Mouse (Mus musculus): Measurements from ENCODE around the gene Ahr.
A peak's percentile ranks its signal among the peaks of the same experiment; 100 is the strongest.

Gene Ahr

DNA sequence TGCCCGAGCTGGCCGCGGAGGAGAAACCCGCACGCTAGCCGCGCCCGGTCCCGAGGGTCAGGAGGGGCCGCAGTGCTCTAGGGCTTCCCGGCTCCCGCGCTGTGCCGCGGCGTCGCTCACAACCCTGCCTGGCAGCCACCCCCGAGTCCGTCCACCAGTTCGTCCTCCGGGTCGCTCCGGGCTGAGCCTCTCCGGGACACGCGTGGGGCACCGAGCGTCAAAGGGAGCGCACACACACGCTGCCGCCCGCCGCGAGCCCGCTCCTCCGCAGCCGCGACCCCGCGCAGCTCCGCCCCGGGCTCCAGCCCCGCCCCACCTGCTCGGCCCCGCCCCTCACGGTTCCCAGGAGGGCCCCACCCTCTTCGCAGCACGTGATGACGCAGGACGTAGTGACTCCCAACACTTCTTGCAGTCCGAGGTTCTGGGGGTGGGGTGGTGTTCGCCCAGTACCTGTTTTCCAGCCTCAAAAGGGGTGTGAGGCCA, at the start of gene Ahr:
Gene Ahr, minus strand, starts transcription at position 285 of the 483 bp plus-strand sequence.
- DNase-seq (ENCODE audit: low spot score), result peak; percentile 79

DNA sequence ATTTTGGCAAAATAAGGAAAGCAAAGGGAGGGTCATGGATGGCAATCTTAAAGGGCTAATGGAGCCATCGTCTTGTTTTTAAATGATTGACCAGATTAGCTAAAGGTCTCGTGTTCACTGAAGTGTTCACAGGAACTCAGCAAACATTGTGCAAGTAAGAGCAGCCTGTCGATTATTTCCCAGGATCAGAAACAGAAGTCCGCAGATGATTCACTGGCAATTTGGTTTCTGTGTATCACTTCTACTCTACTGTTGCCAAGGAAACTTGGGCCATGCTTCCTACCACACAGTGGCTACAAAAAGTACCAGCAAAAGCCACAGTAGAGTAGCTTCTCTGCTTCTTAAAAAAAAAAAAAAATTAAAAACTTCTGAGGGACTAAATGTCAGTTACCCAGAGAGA, 44.0 kb upstream of the Ahr start:
- no peak for DNase-seq (ENCODE audit: low spot score)

DNA sequence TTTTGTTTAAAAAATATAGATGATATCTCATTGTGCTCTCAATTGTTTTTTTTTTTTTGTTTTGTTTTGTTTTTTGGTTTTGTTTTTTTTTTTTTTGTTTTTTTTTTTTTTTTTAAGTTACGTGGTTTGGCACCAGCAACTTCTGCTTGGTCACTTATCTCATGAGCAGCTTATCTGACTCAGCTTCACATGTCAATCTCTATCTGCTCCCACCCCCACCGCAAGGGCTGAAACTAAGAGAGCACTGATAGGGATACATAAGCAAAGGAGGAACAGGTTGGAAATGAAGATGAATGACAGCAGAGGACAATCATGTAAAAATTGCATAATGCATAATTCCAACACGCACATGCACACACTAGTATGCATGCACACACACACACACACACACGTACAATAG, 41.3 kb upstream of the Ahr start:
- DNase-seq (ENCODE audit: low spot score), result no peak

DNA sequence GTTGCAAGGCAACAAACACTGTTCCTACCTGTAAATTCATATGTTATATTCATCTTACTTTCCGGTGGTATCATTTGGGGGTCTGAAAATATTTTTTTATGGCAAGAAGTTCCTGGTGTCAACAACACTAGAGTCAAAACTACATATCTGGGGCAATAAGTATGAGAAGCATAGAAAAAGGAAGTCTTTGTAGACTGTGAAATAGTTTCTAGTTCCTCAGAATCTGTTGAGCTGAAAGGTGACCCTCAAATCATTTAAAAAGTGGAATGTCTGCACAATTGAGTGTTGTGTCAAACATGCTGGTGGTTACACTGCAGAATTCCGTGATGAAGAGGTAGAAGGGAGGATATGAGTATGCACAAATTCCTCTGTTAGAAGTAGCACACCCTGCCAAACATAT, 38.9 kb upstream of the Ahr start:
- no peak for DNase-seq (ENCODE audit: low spot score)

DNA sequence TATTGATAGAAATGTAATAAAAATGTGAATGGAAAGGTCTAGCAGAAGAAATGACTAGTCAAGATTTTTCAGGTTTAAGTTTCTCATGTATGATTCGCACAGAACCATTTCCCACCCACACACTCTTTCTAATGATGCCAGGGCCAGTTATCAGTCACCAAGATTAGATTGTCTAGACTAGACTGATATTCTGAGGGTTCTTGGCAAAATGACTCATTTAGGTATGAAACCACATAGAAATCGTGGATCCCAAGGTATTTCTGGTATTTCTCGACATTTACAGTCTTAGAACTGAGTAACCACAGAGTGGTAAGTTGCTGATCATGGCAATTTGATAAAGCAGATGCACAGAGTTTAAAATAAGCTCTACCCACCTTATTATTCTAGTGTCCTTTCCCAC, 28.0 kb upstream of the Ahr start:
- no peak for DNase-seq (ENCODE audit: low spot score)

DNA sequence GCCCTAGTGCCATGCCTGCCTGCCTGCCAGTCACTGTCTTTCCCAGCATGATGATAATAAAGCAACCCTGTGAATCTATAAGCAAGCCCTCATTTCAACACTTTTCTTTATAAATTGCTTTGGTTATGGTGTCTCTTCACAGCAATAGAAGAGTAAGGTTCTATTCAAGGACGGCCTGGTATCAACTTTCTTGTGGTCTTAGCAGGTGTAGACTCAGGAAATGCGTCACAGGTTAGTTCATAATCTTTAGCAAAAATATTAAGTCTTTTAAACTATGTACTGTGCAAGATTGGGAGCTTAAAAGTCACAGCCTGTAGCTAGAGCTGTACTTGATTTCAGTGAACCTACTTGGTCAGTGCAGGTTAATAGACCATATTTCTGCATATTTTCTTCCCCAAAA, 24.0 kb upstream of the Ahr start:
- DNase-seq (ENCODE audit: low spot score), result no peak

DNA sequence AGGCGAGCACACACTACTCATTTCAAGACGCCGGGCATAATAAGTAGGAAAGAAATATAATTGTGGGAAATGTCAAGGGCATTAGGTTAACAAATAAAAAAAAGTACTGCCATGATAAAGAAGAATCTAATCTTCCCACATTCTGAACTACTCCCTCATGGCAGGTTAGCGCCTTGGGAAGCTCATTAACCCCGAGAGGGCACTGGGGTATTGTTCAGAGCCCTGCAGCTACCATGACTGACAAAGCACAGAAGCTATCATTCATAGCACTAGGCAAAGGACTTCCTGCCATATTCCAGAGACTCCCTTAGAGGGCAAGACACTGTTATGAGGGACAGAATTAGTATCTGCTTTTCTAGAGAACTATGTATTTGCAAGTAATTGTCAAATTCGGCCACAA, 21.1 kb upstream of the Ahr start:
- DNase-seq (ENCODE audit: low spot score), result no peak

DNA sequence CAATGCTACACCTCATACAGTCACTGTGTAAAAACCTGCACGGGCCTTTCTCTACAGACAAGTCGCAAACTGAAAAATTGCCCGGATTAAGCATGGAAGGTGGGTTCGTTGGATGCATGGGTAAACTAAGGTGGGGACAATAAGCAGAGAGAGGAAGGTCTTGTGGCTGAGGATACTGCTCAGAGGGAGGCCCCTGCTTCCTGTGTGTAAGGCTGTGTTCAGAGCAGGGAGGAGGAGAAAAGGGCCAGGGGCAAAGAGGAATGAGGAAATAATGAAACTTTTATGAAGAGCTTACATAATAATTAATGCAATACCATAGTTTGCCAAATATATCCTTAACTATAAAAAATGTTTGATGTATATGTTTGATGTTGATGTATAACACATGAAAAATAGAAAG, 19.5 kb upstream of the Ahr start:
- no peak for DNase-seq (ENCODE audit: low spot score)

DNA sequence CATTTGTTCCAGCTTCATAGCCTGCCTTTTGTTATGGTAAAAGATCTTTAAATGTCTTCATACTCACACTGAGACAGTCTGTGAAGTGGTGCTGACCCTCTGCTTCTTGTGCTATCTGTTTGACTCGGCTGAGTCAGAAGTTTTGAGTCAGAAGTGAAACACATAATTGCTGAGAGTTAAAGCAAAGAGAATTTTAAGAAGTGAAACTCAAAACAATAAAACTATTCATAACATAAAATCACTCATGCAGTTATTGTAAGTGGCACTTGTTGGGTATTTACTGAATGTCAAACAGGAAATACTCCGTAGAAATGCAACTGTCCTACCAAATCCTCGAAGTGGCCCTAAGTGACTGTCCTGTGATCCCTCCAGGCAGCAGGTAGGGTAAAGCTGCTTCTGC, 18.3 kb upstream of the Ahr start:
- DNase-seq (ENCODE audit: low spot score), result no peak

DNA sequence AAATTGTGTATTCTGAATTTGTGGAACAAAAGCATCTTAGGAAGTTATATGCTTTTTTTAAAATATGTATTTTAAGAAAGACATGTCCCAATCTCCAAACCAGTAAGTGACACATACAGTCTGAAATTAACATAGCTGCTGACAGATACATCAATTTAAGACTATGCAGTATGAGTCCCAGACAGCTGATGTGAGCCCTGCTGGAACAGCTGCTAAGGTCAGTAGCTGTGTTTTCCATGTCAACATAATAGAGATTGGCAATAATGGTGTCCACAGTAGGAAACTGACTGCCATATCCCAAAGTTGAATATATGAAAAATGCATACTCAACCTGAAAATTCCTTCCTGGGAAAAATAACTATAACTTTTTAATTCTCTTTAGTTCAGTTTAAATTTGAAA, 15.5 kb upstream of the Ahr start:
- DNase-seq (ENCODE audit: low spot score), result no peak

DNA sequence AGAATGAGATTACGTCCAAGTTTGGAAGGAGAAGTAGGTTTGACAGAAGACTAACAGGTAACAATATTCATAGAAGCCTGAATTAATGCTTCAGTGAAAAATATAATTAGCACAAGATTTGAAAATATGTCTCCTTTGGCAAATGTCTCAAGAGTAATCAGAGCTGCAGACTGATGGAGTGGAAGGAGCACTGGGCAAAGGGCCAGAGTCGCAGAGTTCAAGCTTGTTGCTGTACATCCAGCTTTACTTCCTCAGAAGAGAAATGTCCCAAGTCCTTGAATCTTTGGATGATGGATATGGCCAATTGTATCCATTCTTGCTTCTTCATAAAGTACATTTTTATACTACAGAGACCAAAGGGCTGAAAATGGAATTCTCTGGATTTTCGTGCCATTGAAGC, 8.0 kb upstream of the Ahr start:
- DNase-seq (ENCODE audit: low spot score), result no peak

DNA sequence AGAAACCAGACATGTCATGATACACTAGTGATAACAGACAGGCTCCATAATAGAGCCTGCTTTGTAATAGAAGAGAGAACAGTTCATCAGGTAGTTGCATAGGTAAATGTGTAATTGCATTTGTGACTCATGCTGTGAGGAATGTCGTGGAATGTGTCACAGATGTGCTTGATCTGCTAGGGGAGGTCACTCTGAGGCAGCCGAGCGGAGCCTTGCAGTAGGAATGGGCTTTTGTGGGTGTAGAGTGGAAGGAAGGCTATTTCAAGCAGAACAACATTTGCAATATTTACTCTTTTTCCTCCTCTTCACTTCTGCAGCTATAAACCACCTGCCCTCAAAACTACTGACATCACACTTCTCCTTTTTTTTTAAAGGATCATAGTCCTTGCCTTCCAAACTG, 4.0 kb upstream of the Ahr start:
- DNase-seq (ENCODE audit: low spot score), result no peak

DNA sequence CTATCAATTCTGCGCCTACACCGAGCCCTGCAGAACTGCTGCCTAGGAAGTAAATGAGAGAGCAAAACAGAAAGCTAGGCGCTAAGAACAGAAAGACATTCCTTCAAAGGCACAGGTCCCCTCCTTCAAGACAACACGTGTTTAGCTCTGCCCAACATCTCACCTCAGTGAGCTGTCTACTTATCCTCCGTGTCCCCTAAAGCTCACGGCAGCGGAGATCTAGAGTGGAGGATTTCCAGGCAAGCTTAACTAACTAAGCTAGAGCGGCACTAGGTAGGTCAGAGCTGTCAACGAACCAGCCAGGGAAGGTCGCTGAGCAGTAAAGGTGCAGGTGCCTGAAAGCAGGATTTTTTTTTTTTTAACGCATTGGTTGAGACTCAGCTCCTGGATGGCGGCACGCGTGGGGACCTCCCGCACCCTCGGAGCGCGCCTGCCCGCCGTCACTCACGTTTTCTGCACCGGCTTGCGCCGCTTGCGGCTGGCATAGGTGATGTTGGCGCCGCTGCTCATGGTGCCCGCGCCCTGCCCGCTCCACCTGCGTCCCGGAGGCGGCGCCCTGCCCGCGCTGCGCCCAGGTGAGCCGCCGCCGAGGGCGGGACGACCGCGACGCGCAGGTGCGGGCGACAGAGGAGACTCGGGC, 604 bp downstream of the Ahr start:
- no peak for DNase-seq (ENCODE audit: low spot score)

DNA sequence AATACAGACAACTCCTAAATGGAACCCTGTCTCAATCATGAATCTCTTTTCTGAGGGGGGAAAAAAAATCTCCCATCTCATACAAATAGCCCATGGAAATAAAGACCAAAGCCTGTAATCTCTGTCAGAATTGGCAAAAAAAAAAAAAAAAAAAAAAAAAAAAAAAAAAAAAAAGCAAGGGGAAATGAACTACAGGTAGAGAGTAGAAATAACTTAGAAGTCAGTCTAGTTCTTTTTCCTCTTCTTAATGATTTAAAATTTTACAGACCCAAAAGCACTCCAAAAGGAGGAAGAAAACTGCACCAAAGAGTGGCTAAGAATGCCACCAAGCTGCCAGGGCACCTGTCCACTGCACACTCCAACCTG, 1.1 kb downstream of the Ahr start:
- no peak for DNase-seq (ENCODE audit: low spot score)

DNA sequence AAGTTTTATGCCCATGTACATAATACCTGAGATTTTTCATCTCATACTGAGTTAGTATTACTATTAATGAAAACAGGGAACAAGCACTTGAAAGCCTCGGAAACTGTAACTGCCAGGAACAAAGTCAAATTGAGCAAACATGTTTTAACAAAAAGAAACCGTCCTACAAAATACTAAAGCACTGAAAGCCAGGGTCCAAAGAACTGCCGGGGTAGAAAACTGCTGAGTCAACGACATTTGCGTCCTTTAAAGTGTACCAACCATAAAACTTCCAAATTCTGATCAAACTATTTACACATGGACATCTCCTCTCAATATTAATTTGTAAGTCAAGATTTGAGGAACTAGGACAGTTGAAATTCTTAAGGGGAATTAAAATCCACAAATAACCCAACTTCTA, 1.7 kb downstream of the Ahr start:
- DNase-seq (ENCODE audit: low spot score), result no peak

DNA sequence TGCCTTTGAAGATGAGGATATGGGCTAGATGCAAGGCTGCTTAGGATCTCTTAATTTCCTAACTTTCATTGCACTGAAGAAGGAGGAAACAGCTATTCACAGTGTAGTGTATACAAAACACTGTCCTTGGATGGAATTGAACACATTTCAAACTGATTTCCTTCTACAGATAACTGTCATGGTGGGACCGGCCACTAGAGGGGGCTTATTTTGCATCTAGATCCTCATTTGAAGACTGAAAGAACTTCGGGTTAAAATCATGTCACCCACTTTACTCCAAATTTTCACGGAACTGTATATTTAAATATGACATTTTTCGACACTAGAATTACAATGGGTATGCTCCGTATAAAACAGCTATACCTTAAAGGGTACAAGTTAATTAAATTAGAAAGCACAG, 2.7 kb downstream of the Ahr start:
- DNase-seq (ENCODE audit: low spot score), result peak; percentile 9

DNA sequence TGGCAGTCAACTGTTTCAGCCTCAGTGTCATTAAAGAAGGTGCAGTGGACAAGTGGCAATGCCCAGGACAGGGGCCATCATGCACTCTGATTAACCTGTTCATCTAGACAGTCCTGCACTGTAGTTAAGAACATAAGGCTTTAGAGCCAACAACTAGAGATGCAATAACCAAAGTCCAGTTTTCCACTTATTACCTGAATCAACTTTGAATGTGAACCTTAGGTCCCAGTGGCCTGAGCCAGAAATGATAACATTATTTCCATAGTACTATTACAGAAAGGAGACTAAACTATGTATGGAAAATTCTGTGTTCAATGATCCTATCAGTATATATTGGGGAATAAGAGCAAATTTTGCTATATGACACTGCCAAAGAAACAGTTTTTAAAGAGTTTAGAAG, 4.3 kb downstream of the Ahr start:
- DNase-seq (ENCODE audit: low spot score), result no peak

DNA sequence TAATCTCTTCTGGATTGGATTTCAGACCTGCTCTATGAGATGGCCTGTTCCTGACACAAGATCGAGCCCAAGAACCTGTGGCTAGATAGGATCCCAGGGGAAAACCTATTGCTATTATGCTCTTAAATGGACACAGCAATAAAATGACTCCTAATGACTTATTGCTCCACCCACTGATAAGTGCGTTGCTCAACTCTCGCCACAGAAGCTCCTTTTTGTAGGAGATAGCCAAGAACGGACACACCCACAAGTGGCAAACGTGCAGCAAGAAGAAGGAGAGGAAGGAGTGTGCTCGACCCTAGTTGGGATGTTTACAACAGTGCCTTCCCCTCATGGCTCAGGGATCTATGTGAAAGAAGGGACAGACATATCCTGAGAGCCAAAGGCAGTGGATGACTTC, 7.4 kb downstream of the Ahr start:
- no peak for DNase-seq (ENCODE audit: low spot score)

DNA sequence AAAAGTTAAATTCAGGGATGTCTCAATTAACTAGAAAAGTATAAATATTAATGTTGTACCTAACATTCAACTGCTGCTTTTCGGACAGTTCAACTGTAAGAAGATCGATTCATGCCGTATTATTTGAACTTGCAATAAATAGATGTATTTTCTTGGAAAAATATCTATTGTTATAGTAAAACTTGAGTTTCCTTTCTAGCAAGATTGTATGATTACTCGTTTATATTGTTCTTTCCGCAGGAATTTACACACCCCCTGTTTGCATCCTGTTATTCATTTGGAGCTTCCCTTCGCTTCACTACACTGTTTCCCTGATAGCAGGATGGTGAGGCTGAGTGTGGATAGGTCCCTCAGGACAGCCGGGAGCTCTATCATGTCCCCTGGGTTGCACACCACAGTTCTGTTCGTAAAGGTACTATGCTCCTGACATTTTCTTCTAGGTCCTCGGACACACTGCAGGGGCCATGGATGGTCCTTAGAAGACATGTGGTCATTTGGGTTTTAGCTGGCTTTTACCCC, 12.2 kb downstream of the Ahr start:
- DNase-seq (ENCODE audit: low spot score), result no peak

DNA sequence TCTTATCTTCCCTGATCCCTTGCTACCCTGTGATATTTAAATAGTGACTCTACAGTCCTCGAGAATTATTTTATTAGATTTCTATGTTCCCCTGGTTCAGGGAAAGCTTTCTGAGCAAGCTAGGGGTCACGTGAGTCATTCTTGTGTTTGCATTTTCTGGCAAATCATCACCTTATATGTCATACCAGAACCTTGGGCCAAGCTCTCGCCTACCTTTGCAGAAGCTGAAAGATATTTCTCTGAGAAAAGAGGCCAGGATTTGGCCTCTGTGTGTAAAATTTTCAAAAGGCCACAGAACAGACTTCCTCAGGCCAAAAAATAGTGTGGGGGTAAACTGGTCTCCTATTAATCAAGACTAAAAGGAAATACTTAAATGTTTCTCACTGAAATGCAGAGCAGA, 19.2 kb downstream of the Ahr start:
- DNase-seq (ENCODE audit: low spot score), result no peak

DNA sequence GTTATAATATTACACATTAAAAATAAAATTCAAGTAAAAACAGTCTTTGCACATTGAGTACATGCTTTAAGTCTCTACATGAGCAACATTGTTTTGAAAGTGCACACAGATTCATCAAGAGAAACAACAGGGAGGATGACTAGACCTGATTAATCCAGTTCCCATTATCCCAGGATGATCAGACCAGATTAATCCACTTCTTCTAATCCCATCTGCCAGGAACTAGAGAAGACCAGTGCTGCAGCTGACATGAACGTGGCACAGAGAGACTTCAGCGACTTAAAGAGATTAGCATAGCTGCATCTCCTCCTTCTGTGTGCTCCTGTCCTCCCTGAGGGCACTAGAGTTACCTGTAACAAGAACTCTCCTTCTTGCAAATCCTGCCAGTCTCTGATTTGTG, 20.2 kb downstream of the Ahr start:
- no peak for DNase-seq (ENCODE audit: low spot score)

DNA sequence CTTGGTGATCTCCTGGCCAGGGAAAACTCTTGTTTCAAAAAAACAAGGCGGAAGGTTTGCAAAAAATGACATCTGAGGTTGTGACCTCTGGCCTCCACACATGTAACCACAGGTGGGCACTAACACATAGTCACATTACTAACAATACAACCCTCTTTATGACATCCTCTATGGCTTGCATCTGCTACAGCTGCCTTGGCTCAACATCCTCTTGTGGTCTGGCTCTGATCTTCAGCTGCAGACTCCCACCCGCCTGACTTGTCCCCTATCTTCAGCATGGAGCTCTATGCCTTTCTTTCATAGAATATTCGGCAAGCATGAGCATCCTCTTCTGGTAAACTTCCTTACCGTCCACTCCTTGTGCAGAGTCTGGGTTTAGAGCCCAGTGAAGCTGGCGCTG, 24.1 kb downstream of the Ahr start:
- DNase-seq (ENCODE audit: low spot score), result no peak

DNA sequence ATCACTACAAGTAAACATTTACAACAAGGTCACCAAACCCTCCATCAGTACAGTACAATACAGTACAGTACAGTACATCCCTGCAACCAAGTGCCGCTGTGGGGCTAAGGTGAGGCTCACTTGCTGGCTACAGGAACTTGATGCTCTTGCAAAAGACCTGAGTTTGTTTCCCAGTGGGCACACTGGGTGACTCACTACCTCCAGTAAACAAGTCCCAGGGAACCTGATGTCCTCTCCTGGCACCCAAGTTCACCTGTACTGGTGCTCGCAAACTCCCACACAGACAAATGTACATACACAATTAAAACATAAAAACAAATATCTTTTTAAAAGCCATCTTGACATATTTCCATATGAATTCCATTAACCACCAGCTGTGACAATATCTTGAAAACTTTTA, 28.5 kb downstream of the Ahr start:
- no peak for DNase-seq (ENCODE audit: low spot score)

DNA sequence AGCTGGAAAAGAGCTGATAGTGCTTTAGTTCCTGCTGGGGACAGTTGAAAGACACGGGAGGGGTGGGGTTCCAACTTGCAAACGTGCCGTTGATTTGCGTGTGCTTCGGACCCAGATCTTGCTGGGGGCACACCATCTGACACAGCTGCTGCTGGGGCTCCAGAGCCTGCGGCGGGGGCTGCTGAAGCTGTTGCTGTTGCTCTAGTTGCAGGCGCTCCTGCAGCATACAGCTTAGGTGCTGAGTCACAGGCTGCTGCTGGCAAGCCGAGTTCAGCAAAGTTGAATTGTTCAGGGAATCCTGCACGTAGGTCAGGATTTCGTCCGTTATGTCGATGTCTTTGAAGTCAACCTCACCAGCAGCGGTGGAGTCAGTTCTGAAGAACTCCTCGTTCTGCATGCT, 30.8 kb downstream of the Ahr start:
- no peak for DNase-seq (ENCODE audit: low spot score)

DNA sequence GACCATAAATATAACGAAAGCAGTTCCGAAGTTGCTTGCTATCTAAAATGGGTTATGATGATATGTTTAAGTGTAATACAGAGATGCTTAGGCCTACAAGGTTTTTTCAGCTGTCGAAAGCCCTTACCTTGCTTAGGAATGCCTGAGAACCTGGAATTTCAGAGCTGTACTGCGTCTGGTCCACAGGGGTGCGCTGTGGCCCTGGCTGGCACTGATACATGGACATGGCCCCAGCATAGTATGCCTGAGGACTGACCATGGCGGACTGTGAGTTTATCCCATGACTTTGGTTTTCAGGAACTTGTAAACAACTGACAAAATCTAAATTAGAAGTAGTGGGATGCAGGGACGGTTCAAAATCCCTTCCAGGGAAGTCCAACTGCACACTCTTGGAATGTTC, 31.3 kb downstream of the Ahr start:
- no peak for DNase-seq (ENCODE audit: low spot score)

Data from ovary, adult 18-20 months (tissue).